Mouse (Mus musculus): Measurements from ENCODE around the gene Cplx3.

Gene Cplx3

GRCm38 (mm10) chr9:57560263-57560662 lies 45.8 kb downstream of the Cplx3 start:
- peak; percentile 47 for DNase-seq (ENCODE audit: low read depth, low spot score)

DNA sequence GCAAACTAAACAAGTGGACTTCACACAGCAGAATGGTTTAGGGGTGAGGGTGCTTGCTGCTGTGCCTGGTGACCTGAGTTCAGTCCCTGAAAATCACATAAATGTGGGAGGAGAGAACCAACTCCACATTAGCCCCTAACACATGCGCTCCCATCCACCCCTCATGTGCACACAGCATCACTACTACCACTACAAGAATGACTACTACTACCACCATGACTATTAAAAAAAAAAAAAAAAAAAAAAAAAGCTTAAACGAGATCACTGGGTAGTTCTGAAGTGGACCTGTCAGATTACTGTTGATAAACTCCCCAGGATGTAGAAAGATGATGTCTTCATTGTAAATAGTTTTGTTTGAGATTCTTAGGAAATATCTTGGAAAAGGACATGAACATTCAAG lies 46.5 kb downstream of the Cplx3 start:
- DNase-seq (ENCODE audit: low read depth, low spot score), result no peak

DNA sequence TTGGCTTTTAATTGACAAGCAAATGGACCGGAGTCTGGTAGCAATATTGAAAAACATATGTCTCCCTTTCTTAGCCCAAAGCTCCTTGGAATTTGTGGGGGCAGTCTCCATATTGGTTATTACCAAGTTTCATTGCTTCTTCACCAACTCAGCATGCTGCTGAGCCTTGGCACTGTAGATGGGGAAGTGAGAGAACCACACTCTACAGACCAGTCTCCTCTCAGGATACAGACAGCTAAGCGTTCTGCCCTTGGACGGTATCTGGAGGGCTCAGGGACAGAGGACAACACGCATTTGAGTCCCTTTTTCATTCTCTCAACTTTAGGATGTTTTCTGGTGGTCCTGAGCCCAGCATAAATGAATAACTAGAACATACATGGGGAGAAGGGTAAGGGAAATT lies 47.5 kb downstream of the Cplx3 start:
- no peak for DNase-seq (ENCODE audit: low read depth, low spot score)

DNA sequence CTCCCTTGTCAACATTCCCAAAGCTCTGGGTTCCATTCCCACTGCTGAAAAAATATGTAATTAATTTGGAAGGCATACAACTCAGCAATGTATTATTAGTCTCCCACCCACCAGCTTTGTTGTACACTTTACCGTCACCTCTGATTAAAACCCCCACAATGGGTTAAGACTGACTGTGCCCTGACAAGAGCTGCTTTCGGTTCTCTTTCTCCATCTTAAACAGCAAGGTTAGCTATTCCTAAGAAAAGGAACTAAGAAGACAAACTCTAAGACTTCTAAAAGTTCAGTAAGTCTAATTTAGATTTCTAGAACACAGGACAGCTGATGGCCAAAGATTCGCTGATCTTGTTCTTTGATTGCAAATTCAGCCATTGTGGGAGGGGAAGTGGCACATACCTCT lies 48.9 kb downstream of the Cplx3 start:
- DNase-seq (ENCODE audit: low read depth, low spot score), result no peak

DNA sequence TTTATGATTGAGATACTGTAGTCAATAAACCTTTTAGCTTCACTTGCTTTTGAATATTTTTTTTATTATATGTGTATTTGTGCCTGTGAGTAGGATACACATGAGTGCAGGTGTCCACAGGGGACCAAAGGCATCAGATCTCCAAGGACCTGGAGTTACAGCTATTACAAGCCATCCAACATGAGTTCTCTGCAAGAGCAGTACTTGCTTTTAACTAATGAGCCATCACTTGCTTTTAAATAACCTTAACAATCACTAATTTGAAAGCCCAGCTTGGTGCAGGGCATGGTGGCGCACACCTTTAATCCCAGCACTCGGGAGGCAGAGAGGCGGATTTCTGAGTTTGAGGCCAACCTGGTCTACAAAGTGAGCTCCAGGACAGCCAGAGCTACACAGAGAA lies 51.3 kb downstream of the Cplx3 start:
- no peak for DNase-seq (ENCODE audit: low read depth, low spot score)

- no peak for DNase-seq (ENCODE audit: low read depth, low spot score)
Measured at GRCm38 (mm10) chr9:57553119-57553518, 53.0 kb downstream of the Cplx3 start.

DNA sequence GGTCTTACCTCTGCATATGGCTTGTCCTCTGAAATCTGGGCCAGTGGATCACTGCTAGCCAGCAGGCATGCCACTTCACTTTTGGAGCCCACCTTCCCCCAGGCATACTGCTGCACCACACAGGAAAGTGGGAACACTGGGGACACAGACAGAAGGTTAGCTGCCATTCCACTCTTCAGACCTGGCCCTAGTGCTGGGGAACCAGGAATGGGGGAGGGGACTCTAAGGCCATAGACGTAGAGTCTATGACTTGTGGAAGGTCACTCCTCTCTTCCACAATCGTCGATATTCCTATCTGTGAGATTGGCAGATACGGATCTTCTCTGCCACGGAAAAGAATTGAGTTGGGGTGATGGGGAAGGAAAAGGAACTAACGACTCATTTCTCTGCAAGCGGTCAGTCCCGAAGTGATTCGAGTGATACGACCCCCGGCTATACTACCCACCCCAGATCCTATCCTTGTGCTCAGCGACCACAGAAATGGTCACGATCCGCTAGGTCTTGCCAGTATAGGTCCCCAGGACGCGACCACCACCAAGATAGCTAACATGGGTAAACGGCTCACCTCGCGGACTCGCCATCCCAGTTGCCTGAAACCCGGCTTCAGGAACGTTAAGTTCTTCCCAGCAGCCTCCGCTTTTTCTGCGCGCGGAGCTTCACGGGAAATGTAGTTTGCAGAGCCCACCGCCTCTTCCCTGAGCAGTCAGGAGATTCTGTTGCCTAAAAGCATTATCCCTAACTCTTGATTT lies 53.8 kb downstream of the Cplx3 start, which contains the start of gene Mpi:
Mpi (minus strand) TSS at position 625 of the 749 bp plus-strand sequence.
- peak; percentile 79 for DNase-seq (ENCODE audit: low read depth, low spot score)

DNA sequence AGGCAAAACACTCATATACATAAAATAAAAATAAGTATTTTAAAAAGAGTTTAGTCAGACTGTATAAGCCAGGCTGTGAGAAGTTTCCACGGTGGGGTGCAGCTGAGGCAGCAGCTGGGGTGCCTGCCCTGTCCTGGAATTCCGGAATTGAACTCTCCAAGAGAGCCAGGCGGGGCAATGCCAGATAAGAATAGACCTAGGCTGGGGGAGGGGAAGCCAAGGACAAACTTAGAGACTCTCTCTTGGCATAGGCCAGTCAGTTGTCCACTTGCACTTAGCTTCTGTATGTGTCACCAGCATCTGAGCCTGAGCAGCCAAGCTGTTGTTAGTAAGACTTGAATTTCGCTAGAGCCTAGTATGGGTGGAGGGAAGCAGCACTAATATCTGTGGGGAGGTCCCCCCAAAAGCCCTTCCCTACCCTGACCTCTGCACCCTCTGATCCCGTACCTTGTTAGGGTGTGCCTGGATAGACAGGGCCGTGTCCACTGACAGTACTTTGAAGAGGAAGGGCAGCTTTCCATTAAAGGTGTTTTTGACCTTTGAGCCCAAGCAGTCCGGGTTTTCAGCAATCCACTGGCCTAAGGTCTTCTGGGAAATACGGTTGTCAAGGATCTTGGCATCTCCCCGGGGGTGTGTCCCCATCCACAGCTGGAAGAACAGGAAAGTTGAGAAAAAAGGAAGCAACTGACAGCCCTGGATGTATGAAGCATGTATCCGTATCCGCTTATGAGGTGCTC lies 55.8 kb downstream of the Cplx3 start:
- no peak for DNase-seq (ENCODE audit: low read depth, low spot score)

All from 3T3-L1 (cell line).